Mouse (Mus musculus) Patski (cell line): ENCODE measurements around the gene Prkcb. TPM values are rescaled to one million over a fixed set of nuclear protein-coding genes. Genes with fewer than 3 reads are reported as not detected.
A peak's percentile ranks its signal among the peaks of the same experiment; 100 is the strongest.

Source experiments
- ATAC-seq: fragments of 100-300 bp; one replicate; pipeline ENCODE4 v1.8.0; 2021
- CTCF ChIA-PET: fragments of 350-600 bp; sonication (Branson Sonifier 250); formaldehyde crosslinking; loops from one replicate; lab custom pipeline; 2022; ENCODE audit warnings: inconsistent platforms; lab: Charles Lee
- POLR2A ChIA-PET: fragments of 350-600 bp; sonication (Branson Sonifier 250); formaldehyde crosslinking; loops from one replicate; lab custom pipeline; 2022; ENCODE audit warnings: antibody characterized with exemption, inconsistent platforms; lab: Charles Lee
- DNase-seq: peaks from one replicate; pipeline ENCODE4 v3.0.0-alpha.2; 2011; ENCODE audit warnings: low read depth, low spot score
- H3K27me3 ChIP-seq: fragments of 371-371 bp; one replicate; pipeline ENCODE4 v1.5.1; 2021
- CTCF ChIP-seq: fragments of 100-300 bp; IDR thresholded peaks from one replicate; pipeline ENCODE4 v1.5.1; 2021
- in situ Hi-C: fragments of 300-500 bp; cut with MboI; formaldehyde crosslinking; loops from 3 replicates; pipeline ENCODE4 v1.11.1; 2018; ENCODE audit warnings: low pct_unique_long_range_greater_than_20kb, mixed read lengths
- polyA plus RNA-seq: library from polyadenylated mRNA; unstranded; gene quantifications from one replicate; pipeline ENCODE4 v1.2.3, GENCODE M21; 2021

The Prkcb gene
- polyA plus RNA-seq, 1 experiment from 2014 or later = not detected

GRCm38 (mm10) chr7:122562586-122562985 lies 274.0 kb downstream of the Prkcb start:
- in situ Hi-C loops = no loop called here
- no peaks in the 10 kb centered on the region for H3K27me3 ChIP-seq
- POLR2A ChIA-PET = no interaction called here
- ATAC-seq = peak; percentile 44
- peak; percentile 9 for DNase-seq
- TF ChIP-seq CTCF = no peak
- CTCF ChIA-PET = no interaction called here

DNA sequence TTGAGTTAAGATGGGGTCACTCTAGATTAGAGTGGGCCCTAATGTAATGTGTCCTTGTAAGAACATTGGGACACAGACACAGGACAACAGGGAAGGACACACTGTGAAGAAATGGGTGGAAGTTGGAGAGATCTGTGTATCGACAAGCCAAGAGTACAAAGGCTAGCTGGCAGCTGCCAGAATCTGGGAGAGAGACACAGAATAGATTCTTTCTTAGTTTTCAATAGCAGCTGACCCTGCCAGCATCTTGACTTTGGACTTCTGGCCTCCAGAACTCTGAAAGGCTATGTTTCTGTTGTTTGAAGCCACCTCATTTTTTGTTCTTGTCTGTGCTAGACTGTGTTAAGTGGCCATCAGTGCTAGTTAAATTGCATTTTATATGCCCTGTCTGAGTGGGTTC lies 276.8 kb downstream of the Prkcb start:
- no peaks in the 10 kb centered on the region for H3K27me3 ChIP-seq
- ATAC-seq (no peak), DNase-seq (no peak)
- ChIA-PET POLR2A (no interaction called here), CTCF (interaction anchor here (1.4 kb wide), 1 partner anchor 9 kb away, joined by 3 read pairs; no protein-coding TSS in a partner anchor)
- no peak for TF ChIP-seq CTCF
- in situ Hi-C loops = no loop called here

DNA sequence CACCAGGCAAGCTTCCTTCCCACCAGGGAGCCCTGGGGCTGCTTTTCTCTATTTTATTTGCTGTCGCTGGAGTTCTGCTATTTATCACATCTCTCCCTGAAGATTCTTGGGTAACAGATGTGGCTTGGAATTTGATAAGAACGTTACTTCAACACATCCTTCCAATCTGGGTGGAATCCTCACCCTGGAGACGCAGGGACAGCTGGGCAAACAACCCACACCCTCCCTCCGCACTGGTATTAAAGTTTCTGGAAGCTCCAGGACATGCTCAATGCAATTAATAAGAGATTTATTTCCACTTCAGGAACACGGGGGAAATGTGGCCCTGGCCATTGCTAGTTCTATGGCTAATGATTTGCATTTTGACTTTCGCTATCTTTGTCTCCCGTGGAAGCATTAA lies 277.5 kb downstream of the Prkcb start:
- DNase-seq (no peak), ATAC-seq (no peak)
- in situ Hi-C loops = no loop called here
- TF ChIP-seq CTCF = no peak
- CTCF ChIA-PET = interaction anchor here (1.4 kb wide), 1 partner anchor 10 kb away, joined by 3 read pairs; no protein-coding TSS in a partner anchor
- POLR2A ChIA-PET = no interaction called here
- H3K27me3 ChIP-seq = no peaks in the 10 kb centered on the region

DNA sequence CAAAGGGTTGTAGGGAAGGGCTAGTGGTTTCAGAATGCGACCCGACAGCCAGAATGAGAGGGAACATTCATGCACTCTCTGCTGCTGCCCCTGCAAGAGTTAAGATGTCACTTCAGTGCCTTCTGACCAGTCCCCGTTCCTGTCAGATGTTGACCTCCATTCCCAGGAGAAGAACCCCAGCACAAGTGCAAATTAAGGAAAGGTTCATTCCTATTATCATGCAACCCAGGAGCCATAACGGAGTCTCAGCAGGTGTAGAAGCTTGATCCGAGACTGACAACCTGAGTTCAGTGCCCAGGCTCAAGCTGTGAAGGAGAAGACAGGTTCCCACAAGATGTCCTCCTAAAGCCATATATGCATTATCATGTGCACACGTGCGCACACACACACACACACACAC lies 280.2 kb downstream of the Prkcb start:
- TF ChIP-seq CTCF = no peak
- no peak for ATAC-seq
- no peaks in the 10 kb centered on the region for H3K27me3 ChIP-seq
- ChIA-PET CTCF (no interaction called here), POLR2A (no interaction called here)
- DNase-seq = no peak
- in situ Hi-C loops = no loop called here

DNA sequence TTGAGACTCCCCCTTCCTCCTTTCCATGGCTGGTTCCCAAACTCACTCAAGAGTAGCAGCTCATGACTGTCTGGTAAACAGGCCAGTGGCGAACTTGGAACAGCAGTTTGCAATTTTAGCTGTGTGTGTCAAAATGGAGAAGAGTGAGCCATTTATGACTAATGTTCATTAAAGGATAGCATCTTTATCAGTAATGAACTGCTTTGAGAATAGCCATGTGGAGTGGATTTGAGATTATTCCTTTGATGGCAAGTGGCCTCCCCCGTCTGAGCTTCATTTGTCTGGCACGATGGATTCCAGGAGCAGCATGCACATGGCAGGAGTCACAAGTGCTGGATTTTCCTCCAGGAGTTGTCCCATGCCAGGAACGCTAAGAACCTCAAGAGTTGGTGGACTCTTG lies 281.9 kb downstream of the Prkcb start:
- no peak for TF ChIP-seq CTCF
- no peak for ATAC-seq
- ChIA-PET CTCF (no interaction called here), POLR2A (no interaction called here)
- H3K27me3 ChIP-seq = no peaks in the 10 kb centered on the region
- in situ Hi-C loops = no loop called here
- DNase-seq = no peak

GRCm38 (mm10) chr7:122573101-122573635 lies 284.6 kb downstream of the Prkcb start:
- in situ Hi-C loops = no loop called here
- POLR2A ChIA-PET = no interaction called here
- CTCF ChIA-PET = no interaction called here

GRCm38 (mm10) chr7:122574418-122574817 lies 285.9 kb downstream of the Prkcb start:
- ChIA-PET CTCF (no interaction called here), POLR2A (no interaction called here)
- no peak for TF ChIP-seq CTCF
- no peaks in the 10 kb centered on the region for H3K27me3 ChIP-seq
- in situ Hi-C loops = no loop called here
- no peak for DNase-seq
- ATAC-seq = no peak

More at GRCm38 (mm10) chr7:122573101-122573635, 284.6 kb downstream of the Prkcb start:
- DNase-seq (no peak), ATAC-seq (no peak)
- H3K27me3 ChIP-seq = no peaks in the 10 kb centered on the region
- no peak for TF ChIP-seq CTCF

- no peak for TF ChIP-seq CTCF
- DNase-seq (no peak), ATAC-seq (no peak)
- ChIA-PET POLR2A (no interaction called here), CTCF (no interaction called here)
- in situ Hi-C loops = no loop called here
- H3K27me3 ChIP-seq = no peaks in the 10 kb centered on the region
These were observed 286.5 kb downstream of the Prkcb start for GRCm38 (mm10) chr7:122575056-122575455.

DNA sequence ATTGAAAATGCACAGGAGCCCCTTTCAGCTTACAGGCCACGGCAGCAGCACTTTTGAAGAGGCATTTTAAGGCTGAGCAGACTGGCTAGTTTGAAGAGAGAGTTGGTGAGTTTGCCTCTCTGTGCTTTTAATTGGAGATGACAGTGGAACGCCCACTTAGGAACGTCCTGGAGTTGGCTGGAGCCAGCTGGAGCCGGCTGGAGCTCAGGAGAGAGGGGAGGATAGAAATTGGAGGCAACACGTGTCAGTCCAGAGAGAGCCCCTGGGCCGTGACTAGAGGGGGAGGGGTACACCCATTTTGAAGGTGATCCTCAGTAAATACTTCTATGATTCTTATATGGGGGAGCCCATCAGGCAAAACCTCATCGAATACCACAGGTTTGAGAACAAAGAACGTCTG lies 287.0 kb downstream of the Prkcb start:
- ATAC-seq (no peak), DNase-seq (no peak)
- in situ Hi-C loops = no loop called here
- no peak for TF ChIP-seq CTCF
- ChIA-PET CTCF (no interaction called here), POLR2A (no interaction called here)
- no peaks in the 10 kb centered on the region for H3K27me3 ChIP-seq

GRCm38 (mm10) chr7:122577571-122577970 lies 289.0 kb downstream of the Prkcb start:
- POLR2A ChIA-PET = no interaction called here
- no peak for TF ChIP-seq CTCF
- CTCF ChIA-PET = interaction anchor here (0.6 kb wide), 1 partner anchor 368 kb away, joined by 3 read pairs; no protein-coding TSS in a partner anchor
- in situ Hi-C loops = no loop called here
- DNase-seq (no peak), ATAC-seq (no peak)
- no peaks in the 10 kb centered on the region for H3K27me3 ChIP-seq

GRCm38 (mm10) chr7:122579461-122580157 lies 291.1 kb downstream of the Prkcb start:
- H3K27me3 ChIP-seq = no peaks in the 10 kb centered on the region
- ATAC-seq = no peak
- no peak for TF ChIP-seq CTCF
- ChIA-PET CTCF (no interaction called here), POLR2A (interaction anchor here (0.5 kb wide), 1 partner anchor 355 kb away, joined by 3 read pairs; no protein-coding TSS in a partner anchor)
- DNase-seq = no peak
- in situ Hi-C loops = no loop called here
